Mouse (Mus musculus) cerebral cortex, adult 2 months (tissue): ENCODE measurements around the gene Colq.

ENCODE experiments used
- WGBS: fragments of 180-500 bp; shearing (Covaris S2); methylation state at CpG from one replicate; pipeline ENCODE4 v1.1.7; 2018; 5-methylcytosine and 5-hydroxymethylcytosine counted together

Colq gene

GRCm38 (mm10) chr14:31525040-31525810 lies 65.9 kb downstream of the Colq start:
- WGBS, result 89% methylated on average over 7 of the region's 7 CpGs

- 82% methylated on average over 2 of the region's 2 CpGs for WGBS
Observed at GRCm38 (mm10) chr14:31521318-31521717, 69.8 kb downstream of the Colq start.

GRCm38 (mm10) chr14:31519165-31519564 lies 72.0 kb downstream of the Colq start:
- 30% methylated on average over 3 of the region's 3 CpGs for WGBS

- WGBS, result 95% methylated on average over 2 of the region's 2 CpGs
Observed at GRCm38 (mm10) chr14:31515895-31516294, 75.2 kb downstream of the Colq start.

- WGBS, result 63% methylated on average over 3 of the region's 3 CpGs
Observed at GRCm38 (mm10) chr14:31510322-31510721, 80.8 kb downstream of the Colq start.

- WGBS, result 94% methylated on average over 2 of the region's 2 CpGs
Observed at GRCm38 (mm10) chr14:31509911-31510310, 81.2 kb downstream of the Colq start.

GRCm38 (mm10) chr14:31506456-31506855 lies 84.7 kb downstream of the Colq start:
- WGBS, result 81% methylated on average over 6 of the region's 6 CpGs

- 81% methylated on average over 13 of the region's 13 CpGs for WGBS
Observed at GRCm38 (mm10) chr14:31503406-31503805, 87.7 kb downstream of the Colq start.

- 90% methylated on average over 1 of the region's 1 CpGs for WGBS
Observed at GRCm38 (mm10) chr14:31499526-31499925, 91.6 kb downstream of the Colq start.

GRCm38 (mm10) chr14:31496241-31496646 lies 94.9 kb downstream of the Colq start:
- 26% methylated on average over 7 of the region's 7 CpGs for WGBS

GRCm38 (mm10) chr14:31495538-31495937 lies 95.6 kb downstream of the Colq start:
- WGBS, result under 1% methylated on average over 8 of the region's 8 CpGs

GRCm38 (mm10) chr14:31494975-31495455 lies 96.1 kb downstream of the Colq start, which contains the start of gene Mettl6:
Gene Mettl6 (minus strand): TSS chr14:31495040.
- WGBS, result under 1% methylated on average over 49 of the region's 49 CpGs

GRCm38 (mm10) chr14:31494349-31494974 lies 96.7 kb downstream of the Colq start, which contains the start of gene Eaf1:
Gene Eaf1 (plus strand): TSS chr14:31494399.
- under 1% methylated on average over 37 of the region's 37 CpGs for WGBS

- 29% methylated on average over 9 of the region's 9 CpGs for WGBS
Observed at GRCm38 (mm10) chr14:31493901-31494300, 97.2 kb downstream of the Colq start.

- 94% methylated on average over 6 of the region's 6 CpGs for WGBS
Observed at GRCm38 (mm10) chr14:31488055-31488454, 103.1 kb downstream of the Colq start.

- 51% methylated on average over 4 of the region's 4 CpGs for WGBS
Observed at GRCm38 (mm10) chr14:31486465-31486864, 104.7 kb downstream of the Colq start.

- WGBS, result 88% methylated on average over 5 of the region's 5 CpGs
Observed at GRCm38 (mm10) chr14:31482417-31482816, 108.7 kb downstream of the Colq start.

- WGBS, result 96% methylated on average over 2 of the region's 2 CpGs
Observed at GRCm38 (mm10) chr14:31473297-31473696, 117.8 kb downstream of the Colq start.
